Mouse (Mus musculus) neural tube, embryonic 13.5 days (tissue): Measurements from ENCODE around the gene Kpna3. TPM values are rescaled to one million over a fixed set of nuclear protein-coding genes. Genes with fewer than 3 reads are reported as not detected.

Experiments
- ATAC-seq: fragments of 200-750 bp; cut with Nextera tagmentation; 2 replicates; pipeline ENCODE4 v1.8.0; 2017; ENCODE audit warnings: low read depth, mild to moderate bottlenecking, moderate TSS enrichment, moderate library complexity
- H3K27ac ChIP-seq: fragments of 300-500 bp; sonication (generic); replicated peaks from 2 replicates; pipeline ENCODE4 v1.5.1; 2015; ENCODE audit warnings: moderate library complexity, mild to moderate bottlenecking, inconsistent platforms
- H3K27me3 ChIP-seq: fragments of 300-500 bp; sonication (generic); 2 replicates; pipeline ENCODE4 v1.6.1; 2015; ENCODE audit warnings: mild to moderate bottlenecking, inconsistent platforms
- H3K36me3 ChIP-seq: fragments of 300-500 bp; sonication (generic); 2 replicates; pipeline ENCODE4 v1.6.1; 2015; ENCODE audit warnings: mild to moderate bottlenecking, inconsistent platforms
- H3K4me1 ChIP-seq: fragments of 300-500 bp; sonication (generic); replicated peaks from 2 replicates; pipeline ENCODE4 v1.6.1; 2015; ENCODE audit warnings: inconsistent platforms
- H3K4me2 ChIP-seq: fragments of 300-500 bp; sonication (generic); 2 replicates; pipeline ENCODE4 v1.6.1; 2015; ENCODE audit warnings: inconsistent platforms, mild to moderate bottlenecking, moderate library complexity
- H3K4me3 ChIP-seq: fragments of 300-500 bp; sonication (generic); 2 replicates; pipeline ENCODE4 v1.5.1; 2015; ENCODE audit warnings: mild to moderate bottlenecking, inconsistent platforms
- H3K9ac ChIP-seq: fragments of 300-500 bp; sonication (generic); 2 replicates; pipeline ENCODE4 v1.6.1; 2015; ENCODE audit warnings: moderate library complexity, mild to moderate bottlenecking, inconsistent platforms
- H3K9me3 ChIP-seq: fragments of 300-500 bp; sonication (generic); 2 replicates; pipeline ENCODE4 v1.6.1; 2016; ENCODE audit warnings: inconsistent platforms
- WGBS: fragments of 180-500 bp; shearing (Covaris S2); methylation state at CpG from one replicate; pipeline ENCODE4 v1.1.7; 2015; 5-methylcytosine and 5-hydroxymethylcytosine counted together
- polyA plus RNA-seq: library from polyadenylated mRNA; unstranded; fragments of >200 nt; fragmentation: Nextera tagmentation; extraction: Ambion mirVana; gene quantifications from 2 replicates; pipeline ENCODE4 v1.2.1, GENCODE M21; 2015

Kpna3 gene
- polyA plus RNA-seq, 1 experiment from 2014 or later, result 73.2 TPM

DNA sequence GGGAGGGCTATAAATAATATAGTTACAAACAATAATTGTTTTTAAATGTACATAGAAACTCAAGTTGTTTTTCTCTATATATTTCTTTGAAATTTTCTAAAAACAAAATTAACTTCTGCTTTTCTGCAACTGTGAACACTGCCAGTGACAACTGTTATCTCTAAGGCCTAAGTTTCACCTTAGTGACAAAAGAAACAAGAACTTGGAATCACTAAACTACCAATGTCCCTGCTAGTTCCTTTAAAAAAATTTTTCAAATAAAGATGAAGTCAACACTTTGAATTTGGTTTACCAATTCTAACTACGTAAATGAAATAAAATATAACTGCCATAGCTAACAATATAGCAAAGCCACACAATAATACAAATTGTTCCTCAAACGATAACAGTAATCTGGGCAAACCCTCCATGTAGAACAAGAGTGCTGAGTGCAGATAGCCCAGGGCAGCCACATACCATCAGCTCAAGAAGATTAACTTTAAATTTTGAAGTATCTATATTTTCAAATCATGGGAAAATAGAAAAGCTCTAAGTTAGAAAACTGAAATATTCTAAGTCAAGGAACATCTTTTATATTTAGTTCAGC, 14.5 kb downstream of the Kpna3 start:
- H3K9me3 ChIP-seq, result no peaks in the 10 kb centered on the region
- H3K4me1 ChIP-seq, result peaks cover 12% of the 10 kb centered on the region
- ATAC-seq, result no peak
- H3K27ac ChIP-seq, result no peak overlapping the region
- WGBS, result 98% methylated on average over 2 of the region's 2 CpGs
- no peak overlapping the region for H3K4me3 ChIP-seq
- no peaks in the 10 kb centered on the region for H3K27me3 ChIP-seq
- H3K36me3 ChIP-seq, result 0 out of 2 replicates have a peak, but pooled peaks cover 4% of the 10 kb centered on the region
- H3K9ac ChIP-seq, result no peak overlapping the region
- H3K4me2 ChIP-seq, result no peak overlapping the region

DNA sequence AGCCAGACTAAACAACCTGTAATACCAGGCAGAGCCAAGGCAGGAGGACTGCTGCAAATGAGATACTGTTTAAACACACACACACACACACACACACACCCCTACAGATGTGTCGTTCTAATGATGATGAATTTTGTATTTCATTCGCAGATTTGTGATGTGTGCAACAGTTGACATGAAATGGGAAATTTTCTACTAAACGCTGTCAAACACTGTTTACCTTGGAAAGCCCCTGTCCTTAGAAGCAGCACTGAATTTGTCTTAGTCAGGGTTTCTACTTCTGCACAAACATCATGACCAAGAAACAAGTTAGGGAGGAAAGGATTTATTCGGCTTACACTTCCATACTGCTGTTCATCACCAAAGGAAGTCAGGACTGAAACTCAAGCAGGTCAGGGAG, 24.0 kb downstream of the Kpna3 start:
- Histone ChIP-seq H3K27ac (no peak overlapping the region), H3K4me1 (peaks cover 17% of the 10 kb centered on the region), H3K9ac (no peak overlapping the region), H3K9me3 (no peaks in the 10 kb centered on the region), H3K27me3 (no peaks in the 10 kb centered on the region), H3K4me3 (no peak overlapping the region), H3K36me3 (no peaks in the 10 kb centered on the region), H3K4me2 (no peak overlapping the region)
- ATAC-seq, result no peak
- WGBS, result 90% methylated on average over 4 of the region's 4 CpGs

GRCm38 (mm10) chr14:61415311-61415710, 24.4 kb downstream of the Kpna3 start:
- no peak overlapping the region for H3K27ac ChIP-seq
- H3K9me3 ChIP-seq, result no peaks in the 10 kb centered on the region
- H3K4me3 ChIP-seq, result no peak overlapping the region
- peaks cover 17% of the 10 kb centered on the region for H3K4me1 ChIP-seq
- no peak overlapping the region for H3K9ac ChIP-seq
- WGBS, result 74% methylated on average over 5 of the region's 5 CpGs
- H3K4me2 ChIP-seq, result no peak overlapping the region
- no peaks in the 10 kb centered on the region for H3K27me3 ChIP-seq
- ATAC-seq, result no peak
- no peaks in the 10 kb centered on the region for H3K36me3 ChIP-seq

DNA sequence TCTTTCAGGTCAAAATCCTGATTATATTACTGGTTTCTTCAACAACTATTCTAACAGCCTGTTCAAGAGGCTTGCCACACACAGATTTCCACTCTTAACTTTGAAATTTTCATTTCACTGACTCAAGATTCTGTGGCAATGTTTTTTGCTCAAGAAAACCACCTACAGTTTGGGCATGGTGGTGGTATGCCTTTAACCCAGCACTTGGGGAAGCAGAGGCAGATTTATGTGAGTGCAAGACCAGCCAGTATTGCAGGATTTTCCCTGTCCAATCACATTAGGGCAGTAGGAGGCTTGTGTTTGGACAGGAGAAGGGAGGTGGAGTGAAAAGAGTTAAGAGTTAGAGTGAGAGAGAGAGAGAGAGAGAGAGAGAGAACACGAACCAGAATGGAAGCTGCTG, 24.9 kb downstream of the Kpna3 start:
- no peak for ATAC-seq
- WGBS, result 54% methylated on average over 1 of the region's 1 CpGs
- no peak overlapping the region for H3K4me3 ChIP-seq

GRCm38 (mm10) chr14:61414199-61414598, 25.5 kb downstream of the Kpna3 start:
- no peak overlapping the region for H3K4me3 ChIP-seq
- no peaks in the 10 kb centered on the region for H3K27me3 ChIP-seq
- 20% methylated on average over 5 of the region's 5 CpGs for WGBS
- no peaks in the 10 kb centered on the region for H3K36me3 ChIP-seq
- no peak overlapping the region for H3K4me2 ChIP-seq
- ATAC-seq, result peak; percentile 61; the same call in 1 of the 2 replicates
- H3K4me1 ChIP-seq, result peaks cover 18% of the 10 kb centered on the region
- 0 out of 2 replicates have a peak overlapping the region, but pooled peaks have one; percentile 9 for H3K27ac ChIP-seq
- no peak overlapping the region for H3K9ac ChIP-seq
- H3K9me3 ChIP-seq, result no peaks in the 10 kb centered on the region

More for the DNA sequence above, 24.9 kb downstream of the Kpna3 start:
- H3K36me3 ChIP-seq, result no peaks in the 10 kb centered on the region
- H3K4me1 ChIP-seq, result peaks cover 17% of the 10 kb centered on the region
- H3K4me2 ChIP-seq, result no peak overlapping the region
- no peaks in the 10 kb centered on the region for H3K9me3 ChIP-seq
- no peak overlapping the region for H3K27ac ChIP-seq
- no peaks in the 10 kb centered on the region for H3K27me3 ChIP-seq
- H3K9ac ChIP-seq, result no peak overlapping the region

GRCm38 (mm10) chr14:61413686-61414085, 26.0 kb downstream of the Kpna3 start:
- H3K27me3 ChIP-seq, result no peaks in the 10 kb centered on the region
- no peak for ATAC-seq
- no peak overlapping the region for H3K27ac ChIP-seq
- H3K9me3 ChIP-seq, result no peaks in the 10 kb centered on the region
- no peak overlapping the region for H3K4me2 ChIP-seq
- no peak overlapping the region for H3K9ac ChIP-seq
- peaks cover 23% of the 10 kb centered on the region for H3K4me1 ChIP-seq
- 59% methylated on average over 3 of the region's 3 CpGs for WGBS
- H3K4me3 ChIP-seq, result no peak overlapping the region
- no peaks in the 10 kb centered on the region for H3K36me3 ChIP-seq

- H3K4me2 ChIP-seq, result no peak overlapping the region
- no peaks in the 10 kb centered on the region for H3K27me3 ChIP-seq
- H3K4me3 ChIP-seq, result no peak overlapping the region
- 87% methylated on average over 2 of the region's 2 CpGs for WGBS
- no peak for ATAC-seq
- H3K4me1 ChIP-seq, result peaks cover 17% of the 10 kb centered on the region
- no peaks in the 10 kb centered on the region for H3K9me3 ChIP-seq
- no peak overlapping the region for H3K27ac ChIP-seq
- no peaks in the 10 kb centered on the region; the same call in 1 of the 2 replicates for H3K36me3 ChIP-seq
- no peak overlapping the region for H3K9ac ChIP-seq
Measured at GRCm38 (mm10) chr14:61410020-61410419, 29.7 kb downstream of the Kpna3 start.

DNA sequence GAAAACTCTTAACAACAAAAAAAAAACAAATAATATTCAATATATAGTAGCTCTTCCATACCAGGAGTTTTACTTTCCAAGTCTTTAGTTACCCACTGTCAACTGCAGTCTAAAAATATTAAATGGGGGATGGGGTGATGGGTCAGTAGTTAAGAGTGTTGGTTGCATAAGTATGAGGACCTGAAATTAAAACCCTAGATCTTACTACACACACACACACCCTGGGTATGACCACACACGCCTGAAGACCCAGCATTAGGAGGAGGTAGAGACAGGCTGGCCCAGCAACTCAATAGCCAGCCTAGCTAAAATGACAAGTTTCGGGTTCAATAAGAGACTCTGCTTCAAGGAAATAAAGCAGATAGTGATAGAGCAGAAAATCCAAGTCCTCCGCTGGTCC, 32.6 kb downstream of the Kpna3 start:
- no peaks in the 10 kb centered on the region for H3K27me3 ChIP-seq
- no peaks in the 10 kb centered on the region for H3K9me3 ChIP-seq
- ATAC-seq, result no peak
- peaks cover 7% of the 10 kb centered on the region; the same call in 1 of the 2 replicates for H3K4me1 ChIP-seq
- 97% methylated on average over 3 of the region's 3 CpGs for WGBS
- H3K36me3 ChIP-seq, result peaks cover 3% of the 10 kb centered on the region
- H3K4me3 ChIP-seq, result no peak overlapping the region
- no peak overlapping the region for H3K27ac ChIP-seq
- no peak overlapping the region for H3K4me2 ChIP-seq
- H3K9ac ChIP-seq, result no peak overlapping the region

GRCm38 (mm10) chr14:61405761-61406160, 33.9 kb downstream of the Kpna3 start:
- H3K4me1 ChIP-seq, result peaks cover 7% of the 10 kb centered on the region; the same call in 1 of the 2 replicates
- no peak overlapping the region for H3K4me3 ChIP-seq
- no peak overlapping the region for H3K27ac ChIP-seq
- no peaks in the 10 kb centered on the region for H3K27me3 ChIP-seq
- ATAC-seq, result no peak
- no peaks in the 10 kb centered on the region for H3K9me3 ChIP-seq
- no peak overlapping the region for H3K9ac ChIP-seq
- H3K4me2 ChIP-seq, result no peak overlapping the region
- H3K36me3 ChIP-seq, result peaks cover 9% of the 10 kb centered on the region

DNA sequence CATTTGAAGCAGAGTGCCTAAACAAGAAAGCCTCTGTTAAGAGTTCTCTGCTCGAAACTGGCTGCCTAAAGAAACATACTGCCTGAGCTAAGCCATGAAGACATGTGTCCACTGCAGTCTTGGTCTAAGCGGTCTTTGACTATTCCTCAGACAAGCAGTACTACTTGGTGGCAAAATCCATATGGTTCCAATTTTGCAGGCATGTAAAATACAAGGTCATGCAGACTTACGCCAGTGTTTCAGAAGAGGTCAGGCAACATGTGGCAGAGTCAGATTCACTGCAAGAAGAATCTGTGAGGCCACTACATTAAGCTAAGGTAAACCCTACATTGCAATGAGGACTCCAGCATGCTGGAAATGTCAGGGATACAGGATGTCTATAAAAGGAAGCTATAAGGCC, 34.7 kb downstream of the Kpna3 start:
- H3K27ac ChIP-seq, result no peak overlapping the region
- peaks cover 13% of the 10 kb centered on the region for H3K36me3 ChIP-seq
- no peaks in the 10 kb centered on the region for H3K9me3 ChIP-seq
- H3K4me1 ChIP-seq, result peaks cover 7% of the 10 kb centered on the region; the same call in 1 of the 2 replicates
- H3K9ac ChIP-seq, result no peak overlapping the region
- WGBS, result 90% methylated on average over 3 of the region's 3 CpGs
- H3K4me3 ChIP-seq, result no peak overlapping the region
- H3K4me2 ChIP-seq, result no peak overlapping the region
- no peak for ATAC-seq
- no peaks in the 10 kb centered on the region for H3K27me3 ChIP-seq

- no peak for ATAC-seq
Measured at GRCm38 (mm10) chr14:61394745-61395144, 44.9 kb downstream of the Kpna3 start.

DNA sequence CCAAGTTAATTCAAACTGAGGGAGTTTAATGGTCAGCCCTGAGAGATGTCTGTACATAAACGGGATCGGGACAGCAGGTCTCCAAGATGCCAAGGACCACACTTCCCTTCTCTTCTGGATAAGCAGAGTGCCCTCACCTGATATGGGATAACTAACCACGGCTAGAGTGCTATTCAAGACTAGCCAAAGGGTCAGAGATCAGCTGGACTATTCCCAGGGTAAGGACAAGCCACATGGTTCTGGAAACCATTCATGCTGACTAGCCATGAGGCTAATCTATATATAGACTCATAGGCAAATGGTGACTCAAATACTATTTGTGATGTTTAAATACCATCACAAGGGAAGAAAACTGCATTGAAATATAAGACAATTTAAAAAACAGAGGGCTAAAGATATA, 49.1 kb downstream of the Kpna3 start:
- ATAC-seq, result no peak
- H3K4me2 ChIP-seq, result no peak overlapping the region
- H3K27ac ChIP-seq, result no peak overlapping the region
- WGBS, result 83% methylated on average over 3 of the region's 3 CpGs
- no peaks in the 10 kb centered on the region for H3K27me3 ChIP-seq
- no peak overlapping the region for H3K4me3 ChIP-seq
- H3K9ac ChIP-seq, result no peak overlapping the region
- peaks cover 40% of the 10 kb centered on the region for H3K36me3 ChIP-seq
- no peaks in the 10 kb centered on the region for H3K9me3 ChIP-seq
- H3K4me1 ChIP-seq, result no peaks in the 10 kb centered on the region

More at GRCm38 (mm10) chr14:61394745-61395144, 44.9 kb downstream of the Kpna3 start:
- H3K27me3 ChIP-seq, result no peaks in the 10 kb centered on the region
- H3K4me3 ChIP-seq, result no peak overlapping the region
- H3K36me3 ChIP-seq, result peaks cover 35% of the 10 kb centered on the region
- no peaks in the 10 kb centered on the region for H3K4me1 ChIP-seq
- 89% methylated on average over 6 of the region's 6 CpGs for WGBS
- H3K4me2 ChIP-seq, result no peak overlapping the region
- no peak overlapping the region for H3K27ac ChIP-seq
- no peak overlapping the region for H3K9ac ChIP-seq
- H3K9me3 ChIP-seq, result no peaks in the 10 kb centered on the region

GRCm38 (mm10) chr14:61367290-61367689, 72.4 kb downstream of the Kpna3 start:
- 77% methylated on average over 2 of the region's 2 CpGs for WGBS
- Histone ChIP-seq H3K27me3 (no peaks in the 10 kb centered on the region), H3K4me3 (no peak overlapping the region), H3K27ac (no peak overlapping the region), H3K4me1 (no peaks in the 10 kb centered on the region), H3K36me3 (peaks cover 46% of the 10 kb centered on the region), H3K9me3 (no peaks in the 10 kb centered on the region), H3K9ac (no peak overlapping the region), H3K4me2 (no peak overlapping the region)
- no peak for ATAC-seq
